In genomic region chr8:95242826-95243571, GRCm38 (mm10) we compare ENCODE assay signal across 9 mouse cellular contexts. TPM values are rescaled to one million over a fixed set of nuclear protein-coding genes. Genes with fewer than 3 reads are reported as not detected.
DNase-seq lines count a peak whose midpoint lies in the region; ATAC-seq and TF ChIP-seq lines count a peak whose summit lies in the region.
"Had no signal": no experiment of that assay in that cellular context is flagged by ENCODE, and none has a peak within 500 bp of the region (broad histone marks: within the 10 kb centered on the region; RNA-seq: fewer than 3 reads in every experiment).

No protein-coding gene starts in this region.

- no peak overlapping the region for H3K4me3 ChIP-seq in intestine, embryonic 14.5 days (ENCODE audit: low read depth, low read length)
- H3K4me3 ChIP-seq in intestine, postnatal 0 days (ENCODE audit: low read depth, low read length), result no peak overlapping the region
- no peak overlapping the region for H3K4me3 ChIP-seq in forebrain, postnatal 0 days (ENCODE audit: low read depth, low read length)
- no peak overlapping the region for H3K4me3 ChIP-seq in midbrain, embryonic 15.5 days
- no peak overlapping the region for H3K4me3 ChIP-seq in lung, adult 2 months (replicated peaks; ENCODE audit: extremely low read depth, low read depth, low read length)
- H3K4me3 ChIP-seq in lung, postnatal 0 days (ENCODE audit: low read depth, low read length), result no peak overlapping the region
- H3K4me3 ChIP-seq: megakaryocyte, embryonic 14.5 days had no signal

- WGBS in intestine, embryonic 14.5 days, result 44% methylated on average over 12 of the region's 12 CpGs
- 43% methylated on average over 12 of the region's 12 CpGs for WGBS in intestine, postnatal 0 days
- WGBS in forebrain, postnatal 0 days, result 5% methylated on average over 12 of the region's 12 CpGs
- 10% methylated on average over 12 of the region's 12 CpGs for WGBS in midbrain, embryonic 15.5 days
- 38% methylated on average over 12 of the region's 12 CpGs for WGBS in lung, adult 2 months
- WGBS in lung, postnatal 0 days, result 32% methylated on average over 12 of the region's 12 CpGs

- no peak overlapping the region for H3K9ac ChIP-seq in intestine, embryonic 14.5 days (ENCODE audit: low read length)
- H3K9ac ChIP-seq in intestine, postnatal 0 days (ENCODE audit: low read depth, low read length), result no peak overlapping the region
- 0 out of 2 replicates have a peak overlapping the region, but pooled peaks have one; percentile 14 for H3K9ac ChIP-seq in forebrain, postnatal 0 days
- H3K9ac ChIP-seq in midbrain, embryonic 15.5 days, result 0 out of 2 replicates have a peak overlapping the region, but pooled peaks have one; percentile 5
- H3K9ac ChIP-seq in lung, postnatal 0 days (replicated peaks; ENCODE audit: low read depth), result no peak overlapping the region

- TF ChIP-seq EP300 in lung, postnatal 0 days (IDR thresholded peaks at IDR 0.05), result no peak

- TF ChIP-seq CTCF in intestine, postnatal 0 days (IDR thresholded peaks at IDR 0.05; ENCODE audit: low read depth), result no peak
- TF ChIP-seq CTCF in forebrain, postnatal 0 days (IDR thresholded peaks at IDR 0.05; ENCODE audit: low read depth), result no peak
- no peak for TF ChIP-seq CTCF in lung, adult 2 months (IDR thresholded peaks at IDR 0.05; ENCODE audit: insufficient read depth, low read length)
- no peak for TF ChIP-seq CTCF in lung, postnatal 0 days (IDR thresholded peaks at IDR 0.05)

- no peak for DNase-seq in intestine, embryonic 14.5 days (ENCODE audit: low spot score)
- DNase-seq in forebrain, postnatal 0 days, result peak; percentile 91
- peak; percentile 52 to 56 for DNase-seq in kidney, postnatal 36 days
- DNase-seq in thymus, postnatal 14 days, result no peak
- no peak for DNase-seq in lung, adult 2 months
- DNase-seq in lung, postnatal 0 days (ENCODE audit: low spot score), result no peak

- no peak for TF ChIP-seq POLR2A in lung, adult 2 months (IDR thresholded peaks at IDR 0.05; ENCODE audit: borderline replicate concordance, extremely low read depth, low read depth, low read length)

- H3K4me1 ChIP-seq in intestine, embryonic 14.5 days (replicated peaks; ENCODE audit: control insufficient read depth, insufficient read depth, low read length), result peaks cover 13% of the 10 kb centered on the region; the same call in 1 of the 2 replicates
- H3K4me1 ChIP-seq in intestine, postnatal 0 days (replicated peaks; ENCODE audit: control insufficient read depth, insufficient read depth, low read length), result 0 out of 2 replicates have a peak, but pooled peaks cover 2% of the 10 kb centered on the region
- peaks cover 21% of the 10 kb centered on the region for H3K4me1 ChIP-seq in forebrain, postnatal 0 days (ENCODE audit: insufficient read depth)
- peaks cover 33% of the 10 kb centered on the region for H3K4me1 ChIP-seq in midbrain, embryonic 15.5 days
- H3K4me1 ChIP-seq in lung, adult 2 months (ENCODE audit: control insufficient read depth, insufficient read depth, low read length), result peaks cover 4% of the 10 kb centered on the region; the same call in 1 of the 2 replicates
- no peaks in the 10 kb centered on the region for H3K4me1 ChIP-seq in lung, postnatal 0 days (ENCODE audit: insufficient read depth, low read depth, low read length)

- no peak overlapping the region for H3K4me2 ChIP-seq in intestine, embryonic 14.5 days (ENCODE audit: low read length)
- no peak overlapping the region for H3K4me2 ChIP-seq in intestine, postnatal 0 days (replicated peaks; ENCODE audit: low read depth)
- H3K4me2 ChIP-seq in forebrain, postnatal 0 days (ENCODE audit: low read depth), result peak overlapping the region; percentile 32
- peak overlapping the region; percentile 32 for H3K4me2 ChIP-seq in midbrain, embryonic 15.5 days
- no peak overlapping the region for H3K4me2 ChIP-seq in lung, postnatal 0 days (replicated peaks; ENCODE audit: low read depth, low read length)

- no peak overlapping the region for H3K27ac ChIP-seq in intestine, embryonic 14.5 days (ENCODE audit: low read depth)
- H3K27ac ChIP-seq in intestine, postnatal 0 days (ENCODE audit: low read depth, low read length), result no peak overlapping the region
- peak overlapping the region; percentile 86 for H3K27ac ChIP-seq in forebrain, postnatal 0 days (ENCODE audit: low read depth, low read length)
- peak overlapping the region; percentile 94 for H3K27ac ChIP-seq in midbrain, embryonic 15.5 days
- H3K27ac ChIP-seq in lung, postnatal 0 days (ENCODE audit: low read length), result no peak overlapping the region

- H3K9me3 ChIP-seq in intestine, embryonic 14.5 days (ENCODE audit: control insufficient read depth, low read length), result no peaks in the 10 kb centered on the region
- no peaks in the 10 kb centered on the region for H3K9me3 ChIP-seq in intestine, postnatal 0 days (ENCODE audit: control insufficient read depth)
- no peaks in the 10 kb centered on the region for H3K9me3 ChIP-seq in forebrain, postnatal 0 days (ENCODE audit: low read length)
- H3K9me3 ChIP-seq in midbrain, embryonic 15.5 days, result no peaks in the 10 kb centered on the region
- H3K9me3 ChIP-seq in lung, postnatal 0 days (ENCODE audit: low read length), result no peaks in the 10 kb centered on the region
- H3K9me3 ChIP-seq: megakaryocyte, embryonic 14.5 days had no signal

- 0 out of 2 replicates have a peak, but pooled peaks have one; percentile 24 for ATAC-seq in intestine, embryonic 14.5 days (replicated peaks; ENCODE audit: low FRiP score, low TSS enrichment, low read depth)
- ATAC-seq in intestine, postnatal 0 days, result no peak
- ATAC-seq in forebrain, postnatal 0 days, result peak; percentile 92
- ATAC-seq in midbrain, embryonic 15.5 days (replicated peaks), result peak; percentile 82
- no peak for ATAC-seq in lung, postnatal 0 days

- H3K36me3 ChIP-seq in intestine, embryonic 14.5 days (ENCODE audit: control insufficient read depth, insufficient read depth, low read length), result no peaks in the 10 kb centered on the region
- H3K36me3 ChIP-seq in intestine, postnatal 0 days (ENCODE audit: control insufficient read depth, insufficient read depth), result no peaks in the 10 kb centered on the region
- no peaks in the 10 kb centered on the region for H3K36me3 ChIP-seq in forebrain, postnatal 0 days (ENCODE audit: insufficient read depth)
- no peaks in the 10 kb centered on the region for H3K36me3 ChIP-seq in midbrain, embryonic 15.5 days (replicated peaks)
- no peaks in the 10 kb centered on the region for H3K36me3 ChIP-seq in lung, postnatal 0 days (ENCODE audit: insufficient read depth, low read length)

- H3K27me3 ChIP-seq in intestine, embryonic 14.5 days (replicated peaks; ENCODE audit: control insufficient read depth, insufficient read depth, low read length), result no peaks in the 10 kb centered on the region
- H3K27me3 ChIP-seq in intestine, postnatal 0 days (replicated peaks; ENCODE audit: control insufficient read depth, insufficient read depth, low read length), result no peaks in the 10 kb centered on the region
- no peaks in the 10 kb centered on the region for H3K27me3 ChIP-seq in forebrain, postnatal 0 days (ENCODE audit: insufficient read depth, low read length)
- no peaks in the 10 kb centered on the region for H3K27me3 ChIP-seq in midbrain, embryonic 15.5 days (replicated peaks)
- H3K27me3 ChIP-seq in lung, postnatal 0 days (replicated peaks; ENCODE audit: insufficient read depth, low read length), result no peaks in the 10 kb centered on the region

RNA-seq across cellular contexts. Expression of gene Kifc3, which starts 40.4 kb away (rescaled TPM):
- 11.6 and 21.6 TPM in 2 replicates for polyA plus RNA-seq in intestine, embryonic 14.5 days (2014; fragmentation: Nextera tagmentation; extraction: Ambion mirVana)
- 20.9 and 21.1 TPM in 2 replicates for polyA plus RNA-seq in intestine, postnatal 0 days (2015; fragmentation: Nextera tagmentation; extraction: Ambion mirVana)
- 53.9 and 54.1 TPM in 2 replicates for total RNA-seq in forebrain, postnatal 0 days (2014; rRNA removed)
- 32.7 and 33.2 TPM in 2 replicates for polyA plus RNA-seq in forebrain, postnatal 0 days (2015; fragmentation: Nextera tagmentation; extraction: Ambion mirVana)
- polyA plus RNA-seq in midbrain, embryonic 15.5 days (2015; fragmentation: Nextera tagmentation; extraction: Ambion mirVana), result 29.8 and 33.9 TPM in 2 replicates
- polyA plus RNA-seq in lung, adult 2 months (2012; rRNA removed), result 93.2 and 95.3 TPM in 2 replicates
- 23.7 and 32.4 TPM in 2 replicates for polyA plus RNA-seq in lung, postnatal 0 days (2015; fragmentation: Nextera tagmentation; extraction: Ambion mirVana)

Comparison
In these comparisons a context has a peak if more than half of its experiments do, and no peak if none do; other contexts are left out.
1. ATAC-seq: peak in intestine, embryonic 14.5 days (single experiment), forebrain, postnatal 0 days (single experiment) and midbrain, embryonic 15.5 days (single experiment); none in intestine, postnatal 0 days (single experiment) and lung, postnatal 0 days (single experiment).
2. DNase-seq: peak in forebrain, postnatal 0 days (single experiment) and kidney, postnatal 36 days (2 of 2); none in intestine, embryonic 14.5 days (single experiment), thymus, postnatal 14 days (single experiment), lung, adult 2 months (single experiment) and lung, postnatal 0 days (single experiment).
3. H3K27ac ChIP-seq: peak in forebrain, postnatal 0 days (single experiment) and midbrain, embryonic 15.5 days (single experiment); none in intestine, embryonic 14.5 days (single experiment), intestine, postnatal 0 days (single experiment) and lung, postnatal 0 days (single experiment).
4. H3K4me2 ChIP-seq: peak in forebrain, postnatal 0 days (single experiment) and midbrain, embryonic 15.5 days (single experiment); none in intestine, embryonic 14.5 days (single experiment), intestine, postnatal 0 days (single experiment) and lung, postnatal 0 days (single experiment).
5. H3K9ac ChIP-seq: peak in forebrain, postnatal 0 days (single experiment) and midbrain, embryonic 15.5 days (single experiment); none in intestine, embryonic 14.5 days (single experiment), intestine, postnatal 0 days (single experiment) and lung, postnatal 0 days (single experiment).